Mouse (Mus musculus) lung, postnatal 0 days (tissue): ENCODE measurements around the gene Med1.

Experiments
- CTCF ChIP-seq: IDR thresholded peaks from 2 replicates; pipeline ENCODE4 v1.5.1; 2016; ENCODE audit warnings: antibody characterized with exemption, mild to moderate bottlenecking
- EP300 ChIP-seq: IDR thresholded peaks from 2 replicates; pipeline ENCODE4 v1.6.1; 2016; ENCODE audit warnings: antibody characterized with exemption, mild to moderate bottlenecking, control low read depth

DNA sequence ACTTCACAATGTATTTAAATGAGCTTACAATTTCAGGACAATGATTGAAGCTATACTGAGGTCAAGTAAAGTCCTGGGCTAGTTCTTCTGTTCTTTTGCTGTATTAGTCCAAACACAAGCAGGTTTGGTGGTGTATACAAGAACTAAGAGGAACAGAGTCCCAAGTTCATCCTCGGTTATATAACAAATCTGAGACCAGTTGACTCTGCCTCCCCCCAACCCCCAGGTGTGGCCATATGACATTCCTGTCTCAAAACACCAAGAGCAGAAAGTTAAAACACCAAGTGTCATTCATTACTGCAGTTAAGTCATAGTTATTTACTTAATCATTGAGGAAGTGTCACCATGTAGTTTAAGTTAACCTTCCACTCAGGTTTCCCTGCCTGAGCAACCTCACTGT, 24.7 kb downstream of the Med1 start:
- TF ChIP-seq CTCF (no peak), EP300 (no peak)
